Comparison of ENCODE assay signal across 28 mouse cellular contexts in the genomic region with DNA sequence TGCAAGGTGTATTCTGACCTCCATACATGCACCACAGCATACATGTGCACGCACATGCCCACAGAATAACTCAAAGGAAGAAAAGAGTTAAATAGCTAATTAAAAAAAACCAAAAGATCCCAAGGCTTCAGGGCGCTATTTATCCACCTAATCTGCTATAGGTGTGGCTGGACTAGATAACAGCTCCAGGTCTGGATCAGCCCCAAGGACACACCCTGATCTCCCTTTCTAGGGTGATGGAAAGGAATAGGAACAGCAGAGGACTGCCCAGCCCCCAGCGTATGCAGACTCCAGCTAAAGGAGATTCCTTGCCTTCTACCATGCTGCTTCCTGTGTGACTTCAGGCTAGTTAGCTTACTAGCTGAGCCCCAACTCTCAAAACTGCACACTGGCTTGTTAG. TPM values are rescaled to one million over a fixed set of nuclear protein-coding genes. Genes with fewer than 3 reads are reported as not detected.
"Had no signal": no experiment of that assay in that cellular context is flagged by ENCODE, and none has a peak within 500 bp of the region (broad histone marks: within the 10 kb centered on the region; RNA-seq: fewer than 3 reads in every experiment).

No protein-coding gene starts in this region.

- H3K4me1 ChIP-seq: midbrain, embryonic 10.5 days; midbrain, embryonic 12.5 days; neural tube, embryonic 12.5 days had no signal

- DNase-seq: liver, postnatal 0 days; lung, adult 2 months; lung, postnatal 14 days; lung, postnatal 36 days; midbrain, embryonic 14.5 days; right cerebral cortex, postnatal 14 days; right cerebral cortex, postnatal 4 days; spleen, adult 18-20 months; thymus, adult 18-20 months; thymus, postnatal 14 days; thymus, postnatal 36 days had no signal

- H3K27me3 ChIP-seq: liver, embryonic 12.5 days; liver, embryonic 15.5 days; midbrain, embryonic 12.5 days; neural tube, embryonic 12.5 days had no signal

- H3K27ac ChIP-seq: liver, embryonic 12.5 days; liver, embryonic 15.5 days; macrophage; midbrain, embryonic 10.5 days; midbrain, embryonic 12.5 days; neural tube, embryonic 12.5 days had no signal

- ATAC-seq: liver, embryonic 12.5 days; liver, postnatal 0 days had no signal

- H3K4me3 ChIP-seq: liver, embryonic 12.5 days; liver, embryonic 15.5 days; megakaryocyte, embryonic 14.5 days; midbrain, embryonic 10.5 days; midbrain, embryonic 12.5 days; neural tube, embryonic 12.5 days had no signal

- H3K9me3 ChIP-seq: liver, embryonic 12.5 days; liver, embryonic 15.5 days; megakaryocyte, embryonic 14.5 days; midbrain, embryonic 10.5 days; midbrain, embryonic 12.5 days; neural tube, embryonic 12.5 days had no signal

- H3K4me2 ChIP-seq: liver, embryonic 12.5 days; liver, embryonic 15.5 days; midbrain, embryonic 12.5 days; neural tube, embryonic 12.5 days had no signal

- H3K9ac ChIP-seq: liver, embryonic 12.5 days; liver, embryonic 15.5 days; liver, postnatal 0 days; midbrain, embryonic 12.5 days; neural tube, embryonic 12.5 days had no signal

RNA-seq across cellular contexts. Expression of gene Gm38100, which starts 8.1 kb away (rescaled TPM):
- total RNA-seq: megakaryocyte progenitor cell, adult 5-6 weeks; midbrain, postnatal 0 days; monocyte, adult 5-6 weeks; neutrophil, adult 5-6 weeks had no signal
- polyA plus RNA-seq: liver, embryonic 12.5 days; liver, embryonic 15.5 days; liver, postnatal 0 days; lung, adult 2 months; lung, embryonic 16.5 days; macrophage; midbrain, embryonic 14.5 days; neural tube, embryonic 12.5 days; neural tube, embryonic 14.5 days; small intestine, adult 2 months; stomach, embryonic 14.5 days; stomach, embryonic 16.5 days; thymus, postnatal 0 days had no signal
